Mouse (Mus musculus): ENCODE results near the gene Rbfox1.

Gene Rbfox1

DNA sequence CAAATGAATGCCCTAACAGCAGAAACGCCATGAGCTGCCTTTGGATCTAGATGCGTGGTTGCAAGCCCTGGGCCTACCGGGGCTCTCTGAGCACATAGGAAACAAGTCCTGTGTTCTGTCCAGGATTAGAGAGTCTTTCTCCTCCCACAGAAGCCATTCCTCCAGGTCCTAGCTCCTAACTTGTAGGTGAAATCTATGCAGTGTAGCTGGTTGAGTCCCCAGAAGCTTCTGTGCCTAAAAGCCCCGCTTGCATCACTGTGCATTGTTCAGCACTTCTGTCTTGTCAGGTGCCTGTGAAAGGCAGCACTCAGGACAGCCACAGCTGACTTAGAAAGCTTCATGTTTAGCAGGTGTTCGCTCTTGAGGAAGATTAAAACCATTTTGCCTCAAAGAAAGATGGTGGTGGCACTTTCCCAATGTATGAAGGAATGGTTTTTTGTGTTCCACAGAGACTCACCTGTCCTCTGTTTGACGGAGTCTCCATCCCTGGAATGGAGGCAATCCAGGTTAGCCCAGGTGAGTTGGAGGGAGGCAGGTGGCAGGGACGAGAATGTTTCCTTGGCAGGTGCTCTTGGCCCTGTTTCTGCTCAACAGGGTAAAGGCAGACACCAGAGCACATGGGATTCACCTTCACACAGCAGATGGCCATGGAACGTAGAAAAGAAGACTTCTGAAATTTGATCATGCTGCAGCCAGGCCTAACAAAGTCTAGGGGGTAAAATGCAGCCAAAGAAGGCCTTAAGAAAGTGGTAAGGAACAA is 1213.0 kb downstream of the Rbfox1 start:
- no peak for DNase-seq

DNA sequence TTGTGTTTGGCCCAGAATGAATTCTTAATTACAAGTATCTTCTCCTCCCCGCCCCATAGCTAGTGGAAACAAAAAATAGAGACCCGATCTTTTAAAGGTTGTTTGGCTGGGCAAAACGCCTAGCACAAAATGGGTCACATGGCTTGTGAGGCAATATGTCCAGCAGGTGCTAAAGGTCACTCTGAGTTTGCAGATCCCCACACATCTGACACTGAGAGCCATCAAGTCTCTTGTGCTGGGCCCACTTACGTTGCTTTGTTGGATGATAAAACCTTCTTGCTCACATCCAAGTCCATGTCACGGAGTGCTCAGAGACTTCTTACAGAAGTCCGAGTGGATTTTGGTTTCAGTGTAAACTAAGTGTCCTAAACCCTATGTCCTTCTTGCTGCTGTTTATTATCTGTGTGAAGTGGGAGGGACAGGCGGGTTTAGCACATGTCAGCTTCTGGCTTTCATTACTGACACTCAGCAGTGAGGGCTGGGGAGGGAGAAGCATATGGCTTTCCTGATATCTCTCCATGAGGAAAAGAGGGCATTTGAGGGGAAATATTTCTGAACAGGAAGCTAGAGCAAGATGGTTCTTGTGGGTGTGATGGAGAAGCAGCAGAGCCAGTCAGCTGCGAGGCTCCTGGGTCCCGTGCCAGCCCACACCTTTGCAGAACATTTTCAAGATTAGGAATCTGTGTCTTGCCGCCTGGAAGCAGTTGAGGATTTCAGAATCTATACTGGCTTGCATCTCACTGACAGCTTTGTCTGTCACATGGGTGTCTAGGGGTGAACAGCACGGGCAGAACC is 1214.5 kb downstream of the Rbfox1 start:
- no peak for DNase-seq

DNA sequence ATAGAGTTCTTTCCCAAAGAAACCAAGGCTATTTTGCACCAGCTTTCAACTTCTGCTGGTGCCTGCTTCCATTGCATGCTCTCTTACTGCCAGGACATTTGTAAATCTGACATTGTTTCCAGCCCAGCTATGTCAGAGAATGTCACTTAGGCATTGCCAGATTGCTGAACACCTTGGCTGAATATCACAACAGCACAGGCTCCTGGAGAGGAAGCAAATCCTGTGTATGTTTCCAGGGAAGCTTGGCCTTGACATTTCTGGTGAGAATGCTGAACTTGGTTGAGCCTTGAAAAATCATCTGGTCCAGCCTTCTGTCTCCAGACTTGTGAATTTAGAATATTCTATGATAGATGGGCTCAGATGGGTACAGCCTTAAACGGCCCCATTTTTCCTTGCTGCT is 1217.3 kb downstream of the Rbfox1 start:
- DNase-seq = no peak

DNA sequence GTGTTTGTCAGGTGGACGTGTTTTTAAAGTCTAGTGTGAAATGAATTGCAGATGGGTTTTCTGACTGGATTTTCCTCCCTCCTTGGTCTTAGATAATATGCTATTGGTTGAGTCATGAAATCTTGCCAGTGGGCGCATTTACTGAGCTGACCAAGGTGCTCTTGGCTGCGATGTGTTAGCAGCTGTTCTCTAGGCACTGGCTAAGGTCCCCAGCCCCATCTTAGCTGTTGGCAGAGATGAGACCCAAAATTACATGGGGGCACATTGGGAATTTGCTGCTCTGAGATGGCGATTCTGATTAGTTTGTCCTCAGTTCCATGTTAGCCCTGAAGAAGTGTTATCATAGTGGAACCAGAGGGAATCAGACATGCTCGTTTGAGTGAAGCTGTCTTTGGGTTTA is 1218.1 kb downstream of the Rbfox1 start:
- no peak for DNase-seq

- peak; percentile 36 for DNase-seq
These were observed 1221.4 kb downstream of the Rbfox1 start for GRCm38 (mm10) chr16:7106450-7107015.

DNA sequence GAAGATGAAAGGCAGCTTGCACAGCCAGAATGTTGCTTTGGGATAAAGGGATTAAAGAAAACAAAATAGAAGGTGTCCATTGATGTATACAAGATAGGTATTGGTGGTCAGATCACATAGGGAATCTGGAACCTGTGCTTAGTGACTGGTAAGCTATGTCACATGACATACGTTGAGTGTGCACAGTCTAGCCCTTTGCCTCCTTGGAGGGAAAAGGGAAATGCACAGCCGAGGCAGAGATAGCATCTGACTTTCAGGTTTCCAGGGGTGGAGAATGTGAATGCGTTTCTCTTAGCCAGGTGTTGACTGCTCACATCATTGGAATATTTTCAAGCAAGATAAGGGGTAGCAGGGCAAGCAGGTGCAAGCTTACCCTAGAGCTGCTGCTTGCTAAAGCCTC is 1230.8 kb downstream of the Rbfox1 start:
- DNase-seq = no peak

DNA sequence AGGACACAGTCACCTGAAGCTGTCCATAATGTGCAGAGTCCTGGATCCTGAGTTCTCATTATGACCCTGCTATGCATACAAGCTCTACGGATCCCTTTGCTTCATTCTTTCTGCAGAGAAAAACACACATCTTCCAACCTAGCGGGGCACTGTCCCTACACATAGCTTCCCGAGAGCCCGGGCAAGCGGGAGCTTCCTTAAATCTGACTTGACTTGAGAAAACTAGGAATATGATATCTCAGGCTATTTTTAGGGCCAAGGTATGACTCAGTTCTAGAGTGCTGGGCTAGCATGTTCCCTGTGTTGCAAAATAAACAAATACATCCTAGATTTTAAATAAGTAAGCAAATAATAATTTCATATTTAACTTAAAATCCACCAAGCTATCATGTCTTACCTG is 1244.4 kb downstream of the Rbfox1 start:
- no peak for DNase-seq

DNA sequence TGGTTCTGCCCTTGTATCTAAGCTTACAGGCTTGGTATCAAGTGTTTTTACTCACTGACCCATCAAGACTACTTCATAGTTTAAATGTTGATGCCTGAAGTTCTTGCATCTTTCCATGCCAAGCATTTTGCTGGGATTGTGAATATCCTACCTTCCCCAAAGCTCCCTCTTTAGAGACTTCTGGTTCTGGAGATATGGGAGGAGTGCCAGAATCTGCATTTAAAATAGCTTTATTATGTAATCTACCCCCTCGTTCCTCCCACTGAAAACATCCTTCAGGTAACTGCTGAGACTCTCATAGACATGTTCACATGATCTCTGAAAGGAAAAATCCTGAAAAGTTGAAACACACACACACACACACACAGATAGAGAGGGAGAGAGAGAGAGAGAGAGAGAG is 1247.3 kb downstream of the Rbfox1 start:
- DNase-seq = no peak

DNA sequence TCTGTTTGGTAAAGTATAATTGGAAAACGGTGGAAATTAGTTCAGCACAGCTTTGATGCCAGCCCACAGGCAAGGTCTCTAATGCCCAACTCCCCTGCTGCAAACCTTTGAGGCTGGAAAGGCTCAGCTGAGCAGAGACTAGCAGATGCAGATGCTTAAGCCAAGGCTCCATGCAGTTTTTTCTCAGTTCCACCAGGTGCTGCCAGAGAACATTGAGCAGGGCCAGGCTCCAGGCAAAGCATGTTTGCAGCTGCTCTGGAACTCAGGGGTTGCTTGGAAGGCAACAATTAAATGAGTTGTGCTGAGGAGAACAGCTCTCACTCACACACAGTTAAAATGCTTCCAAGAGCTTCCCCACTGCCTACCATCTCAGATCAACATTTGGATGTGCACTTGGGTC is 1251.8 kb downstream of the Rbfox1 start:
- DNase-seq = peak; percentile 43

- DNase-seq = peak; percentile 55
These were observed 1254.3 kb downstream of the Rbfox1 start for GRCm38 (mm10) chr16:7139480-7139879.

GRCm38 (mm10) chr16:7140909-7141308 is 1255.8 kb downstream of the Rbfox1 start:
- peak; percentile 41 for DNase-seq

DNA sequence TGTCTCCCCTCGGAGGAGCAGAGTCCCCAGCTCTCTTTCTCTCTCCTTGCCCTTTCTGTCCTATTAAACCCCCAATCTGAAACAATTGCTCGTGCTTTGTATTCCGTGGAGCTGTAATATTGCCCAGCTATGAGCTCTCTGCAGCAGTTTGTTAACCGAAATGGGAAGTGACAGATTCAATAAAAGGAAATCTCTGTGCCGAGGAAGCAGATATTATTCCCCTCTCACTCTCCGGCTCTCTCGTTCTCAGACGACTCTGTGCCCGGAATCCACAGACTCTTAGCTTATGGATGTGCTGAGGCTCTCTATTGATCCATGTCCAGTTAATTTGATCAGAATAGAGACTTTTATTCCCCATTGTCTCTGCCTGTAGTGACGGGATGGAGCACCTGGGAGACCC is 1260.3 kb downstream of the Rbfox1 start:
- DNase-seq = peak; percentile 50

- DNase-seq = peak; percentile 85
These were observed 1261.3 kb downstream of the Rbfox1 start for GRCm38 (mm10) chr16:7146454-7146853.

- no peak for DNase-seq
These were observed 1262.7 kb downstream of the Rbfox1 start for GRCm38 (mm10) chr16:7147884-7148283.

GRCm38 (mm10) chr16:7149106-7149899 is 1264.1 kb downstream of the Rbfox1 start:
- DNase-seq = peak; percentile 73

- DNase-seq = peak; percentile 88
These were observed 1265.1 kb downstream of the Rbfox1 start for GRCm38 (mm10) chr16:7150201-7150791.

DNA sequence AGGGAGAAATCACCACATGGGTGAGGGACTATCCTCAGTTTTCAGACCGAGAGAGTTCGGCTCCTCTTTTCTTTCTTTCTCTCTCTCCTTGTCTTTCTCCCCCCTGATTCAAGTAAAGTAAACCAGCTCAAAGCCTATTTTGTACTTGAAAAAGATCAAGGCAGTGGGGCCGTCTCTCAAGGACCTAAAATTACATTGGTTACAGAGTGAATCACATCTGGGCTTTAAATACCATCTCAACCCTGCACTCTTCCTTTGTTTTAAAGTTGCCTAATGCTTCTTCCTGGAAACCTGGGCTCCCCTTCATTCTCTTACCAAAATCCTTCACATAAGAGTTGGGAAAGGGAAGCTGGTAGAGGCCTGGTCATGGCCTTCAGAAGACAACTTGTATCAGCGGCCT is 1267.2 kb downstream of the Rbfox1 start:
- no peak for DNase-seq

GRCm38 (mm10) chr16:7154671-7155070 is 1269.5 kb downstream of the Rbfox1 start:
- no peak for DNase-seq

- DNase-seq = no peak
These were observed 1274.0 kb downstream of the Rbfox1 start for GRCm38 (mm10) chr16:7158856-7159826.

GRCm38 (mm10) chr16:7159827-7160217 is 1274.7 kb downstream of the Rbfox1 start:
- DNase-seq = no peak

DNA sequence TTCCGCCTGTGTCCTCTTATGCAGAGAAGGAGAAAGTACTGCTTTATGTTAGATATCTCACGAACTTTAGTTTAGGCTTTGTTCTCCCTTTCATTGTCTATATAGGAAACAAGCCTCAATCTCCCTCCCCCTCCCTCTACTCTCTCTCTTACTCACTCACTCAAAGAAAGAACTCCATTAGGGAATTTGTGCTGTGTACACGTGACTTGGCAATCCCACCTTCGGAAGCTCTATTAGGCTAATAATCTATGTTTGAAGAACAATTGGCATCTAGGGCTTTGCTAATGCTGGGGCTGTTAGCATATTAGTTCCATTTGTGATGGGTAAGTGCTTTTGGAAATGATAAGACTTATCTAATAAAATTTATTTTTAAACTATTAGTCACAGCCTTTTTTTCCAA is 1277.0 kb downstream of the Rbfox1 start:
- DNase-seq = no peak

All from retina, postnatal 1 day (tissue).